Mouse (Mus musculus): Measurements from ENCODE around the gene Zfp385b. TPM values are rescaled to one million over a fixed set of nuclear protein-coding genes. Genes with fewer than 3 reads are reported as not detected.

Gene Zfp385b
- polyA plus RNA-seq, 1 experiment: 66.9 TPM

DNA sequence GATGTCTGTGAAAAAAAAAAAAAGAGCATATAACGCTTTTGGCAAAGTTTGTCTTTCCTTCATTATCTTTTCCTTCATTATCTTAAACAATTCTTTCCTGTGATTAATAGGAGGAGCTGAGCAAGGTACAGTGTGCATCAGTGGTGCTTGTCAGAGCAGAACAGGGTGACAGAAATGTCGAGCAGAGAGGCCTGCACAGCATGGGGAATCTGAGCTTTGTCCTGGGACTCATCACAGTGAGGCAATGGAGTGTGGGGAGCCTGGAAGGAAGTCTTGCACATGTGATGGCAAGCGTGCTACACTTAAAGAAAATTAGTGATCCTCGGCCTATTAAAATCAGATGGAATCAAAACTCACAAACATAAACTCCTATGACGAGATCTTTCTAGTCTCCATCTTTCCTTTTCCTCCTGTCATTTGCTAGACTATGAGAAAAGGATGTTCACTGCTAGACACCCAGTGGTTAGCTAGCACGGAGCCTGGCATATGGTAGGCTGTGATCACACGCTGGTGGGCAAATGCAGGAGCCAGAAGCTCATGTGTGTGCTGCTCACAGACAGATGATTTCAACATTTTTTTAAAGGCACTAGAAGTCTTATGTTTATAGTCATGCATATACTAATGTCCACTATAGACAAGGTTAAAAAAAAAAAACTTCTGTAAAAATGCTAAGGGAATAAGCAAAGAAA lies 209.0 kb downstream of the Zfp385b start:
- TF ChIP-seq POLR2A (IDR thresholded peaks at IDR 0.05; ENCODE audit: borderline replicate concordance, insufficient read depth, low read length): no peak
- H3K27me3 ChIP-seq (ENCODE audit: control insufficient read depth, insufficient read depth, low read length): no peaks in the 10 kb centered on the region
- no peak overlapping the region for H3K27ac ChIP-seq (ENCODE audit: insufficient read depth, low read length)
- 42% methylated on average over 7 of the region's 7 CpGs for WGBS
- no peak overlapping the region for H3K4me3 ChIP-seq (replicated peaks; ENCODE audit: insufficient read depth, low read depth, low read length)
- H3K4me1 ChIP-seq (ENCODE audit: control insufficient read depth, insufficient read depth, low read length): peaks cover 10% of the 10 kb centered on the region
- DNase-seq: peak in 1 of 2 experiments; percentile 31

DNA sequence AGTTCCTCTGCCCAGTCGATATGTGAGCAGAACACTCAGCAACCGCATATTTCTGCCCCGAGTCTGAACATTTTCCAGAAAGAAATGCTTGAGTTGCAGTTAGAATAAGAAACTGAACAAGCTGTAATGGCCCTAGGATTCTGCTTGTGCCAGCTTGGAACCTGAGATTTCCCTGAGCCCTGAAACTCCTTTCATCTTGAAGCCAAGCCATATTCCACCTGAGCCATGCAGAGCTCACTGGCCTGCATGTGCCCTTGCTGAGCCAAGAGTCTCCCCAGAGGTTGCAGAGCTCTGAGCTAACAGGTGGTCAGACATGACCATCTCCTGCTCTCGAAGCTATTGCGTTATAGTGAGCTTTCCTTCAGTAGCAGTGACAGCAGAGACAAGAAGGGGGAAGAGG lies 210.0 kb downstream of the Zfp385b start:
- WGBS: 27% methylated on average over 5 of the region's 5 CpGs
- no peak overlapping the region for H3K27ac ChIP-seq (ENCODE audit: insufficient read depth, low read length)
- H3K4me1 ChIP-seq (ENCODE audit: control insufficient read depth, insufficient read depth, low read length): peaks cover 10% of the 10 kb centered on the region
- no peaks in the 10 kb centered on the region for H3K27me3 ChIP-seq (ENCODE audit: control insufficient read depth, insufficient read depth, low read length)
- no peak overlapping the region for H3K4me3 ChIP-seq (replicated peaks; ENCODE audit: insufficient read depth, low read depth, low read length)
- DNase-seq: peak in 1 of 2 experiments; percentile 45
- TF ChIP-seq POLR2A (IDR thresholded peaks at IDR 0.05; ENCODE audit: borderline replicate concordance, insufficient read depth, low read length): no peak
- no peak for TF ChIP-seq CTCF (IDR thresholded peaks at IDR 0.05; ENCODE audit: borderline replicate concordance, insufficient read depth, low read depth, low read length)

DNA sequence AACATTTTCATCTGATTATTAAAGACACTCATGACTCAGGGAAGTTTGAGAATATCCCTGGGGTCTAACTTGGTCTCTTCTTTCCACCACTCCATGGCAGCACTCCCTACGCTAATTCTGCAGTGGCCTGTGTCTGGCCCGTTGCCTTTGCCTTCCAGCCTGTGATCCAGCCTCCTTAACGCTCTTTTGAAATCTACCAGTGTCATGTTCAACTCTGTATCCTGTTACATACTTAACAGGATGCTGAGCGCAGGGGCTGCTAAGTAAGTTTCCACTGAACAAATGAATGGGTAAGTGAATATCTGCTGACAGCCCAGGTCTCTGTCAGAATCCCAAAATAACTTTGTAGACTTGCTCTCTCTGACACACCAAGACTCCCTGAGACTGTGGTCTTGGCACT lies 210.8 kb downstream of the Zfp385b start:
- 59% methylated on average over 4 of the region's 4 CpGs for WGBS
- no peak overlapping the region for H3K27ac ChIP-seq (ENCODE audit: insufficient read depth, low read length)
- H3K4me1 ChIP-seq (ENCODE audit: control insufficient read depth, insufficient read depth, low read length): peaks cover 10% of the 10 kb centered on the region
- H3K27me3 ChIP-seq (ENCODE audit: control insufficient read depth, insufficient read depth, low read length): no peaks in the 10 kb centered on the region
- DNase-seq: no peak
- H3K4me3 ChIP-seq (replicated peaks; ENCODE audit: insufficient read depth, low read depth, low read length): no peak overlapping the region
- TF ChIP-seq POLR2A (IDR thresholded peaks at IDR 0.05; ENCODE audit: borderline replicate concordance, insufficient read depth, low read length) (no peak), CTCF (IDR thresholded peaks at IDR 0.05; ENCODE audit: borderline replicate concordance, insufficient read depth, low read depth, low read length) (no peak)

DNA sequence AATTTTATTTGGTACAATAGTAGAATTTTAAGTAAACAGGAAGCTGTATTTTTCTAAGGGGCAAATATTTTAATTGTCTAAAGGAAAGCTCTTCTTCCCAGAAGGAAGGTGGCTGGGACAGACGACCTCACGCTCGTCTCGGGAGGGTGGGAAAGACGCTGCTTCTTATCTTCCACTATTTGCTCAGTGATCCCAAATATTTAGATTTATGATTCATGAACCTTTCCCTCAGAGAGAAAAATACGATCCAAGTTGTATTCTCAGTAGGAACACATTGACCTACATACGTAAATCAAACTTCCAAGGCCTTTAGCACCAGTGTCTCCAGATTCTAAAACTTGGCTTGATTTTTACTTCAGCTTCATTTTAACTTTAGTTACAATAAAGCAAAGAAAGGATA lies 226.0 kb downstream of the Zfp385b start:
- TF ChIP-seq CTCF (IDR thresholded peaks at IDR 0.05; ENCODE audit: borderline replicate concordance, insufficient read depth, low read depth, low read length) (no peak), POLR2A (IDR thresholded peaks at IDR 0.05; ENCODE audit: borderline replicate concordance, insufficient read depth, low read length) (no peak)
- no peak overlapping the region for H3K4me3 ChIP-seq (replicated peaks; ENCODE audit: insufficient read depth, low read depth, low read length)
- H3K27me3 ChIP-seq (ENCODE audit: control insufficient read depth, insufficient read depth, low read length): no peaks in the 10 kb centered on the region
- H3K4me1 ChIP-seq (ENCODE audit: control insufficient read depth, insufficient read depth, low read length): peaks cover 5% of the 10 kb centered on the region; the same call in 1 of the 2 replicates
- 63% methylated on average over 7 of the region's 7 CpGs for WGBS
- no peak overlapping the region for H3K27ac ChIP-seq (ENCODE audit: insufficient read depth, low read length)
- DNase-seq: no peak

DNA sequence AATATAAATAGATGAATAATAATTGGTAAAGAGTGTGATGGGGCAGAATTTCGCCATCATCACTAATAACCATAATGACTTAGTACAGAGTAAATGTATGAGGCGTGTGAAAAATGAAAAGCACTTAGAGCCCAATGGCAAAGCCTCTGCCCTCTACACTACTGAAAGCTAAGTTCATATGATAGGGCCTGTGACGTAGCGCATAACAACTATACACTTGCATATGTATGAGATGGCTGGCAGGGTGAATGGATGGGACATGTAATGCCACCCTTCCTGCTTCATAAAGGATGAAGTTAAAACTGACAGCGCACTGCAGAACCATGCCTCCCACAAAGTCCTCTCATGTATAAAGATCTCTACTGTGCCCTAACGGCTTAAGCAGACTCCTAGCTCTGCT lies 226.9 kb downstream of the Zfp385b start:
- no peak for DNase-seq
- no peak overlapping the region for H3K4me3 ChIP-seq (replicated peaks; ENCODE audit: insufficient read depth, low read depth, low read length)
- H3K27me3 ChIP-seq (ENCODE audit: control insufficient read depth, insufficient read depth, low read length): no peaks in the 10 kb centered on the region
- peaks cover 6% of the 10 kb centered on the region; the same call in 1 of the 2 replicates for H3K4me1 ChIP-seq (ENCODE audit: control insufficient read depth, insufficient read depth, low read length)
- WGBS: 94% methylated on average over 6 of the region's 6 CpGs
- TF ChIP-seq CTCF (IDR thresholded peaks at IDR 0.05; ENCODE audit: borderline replicate concordance, insufficient read depth, low read depth, low read length) (no peak), POLR2A (IDR thresholded peaks at IDR 0.05; ENCODE audit: borderline replicate concordance, insufficient read depth, low read length) (no peak)
- H3K27ac ChIP-seq (ENCODE audit: insufficient read depth, low read length): no peak overlapping the region

DNA sequence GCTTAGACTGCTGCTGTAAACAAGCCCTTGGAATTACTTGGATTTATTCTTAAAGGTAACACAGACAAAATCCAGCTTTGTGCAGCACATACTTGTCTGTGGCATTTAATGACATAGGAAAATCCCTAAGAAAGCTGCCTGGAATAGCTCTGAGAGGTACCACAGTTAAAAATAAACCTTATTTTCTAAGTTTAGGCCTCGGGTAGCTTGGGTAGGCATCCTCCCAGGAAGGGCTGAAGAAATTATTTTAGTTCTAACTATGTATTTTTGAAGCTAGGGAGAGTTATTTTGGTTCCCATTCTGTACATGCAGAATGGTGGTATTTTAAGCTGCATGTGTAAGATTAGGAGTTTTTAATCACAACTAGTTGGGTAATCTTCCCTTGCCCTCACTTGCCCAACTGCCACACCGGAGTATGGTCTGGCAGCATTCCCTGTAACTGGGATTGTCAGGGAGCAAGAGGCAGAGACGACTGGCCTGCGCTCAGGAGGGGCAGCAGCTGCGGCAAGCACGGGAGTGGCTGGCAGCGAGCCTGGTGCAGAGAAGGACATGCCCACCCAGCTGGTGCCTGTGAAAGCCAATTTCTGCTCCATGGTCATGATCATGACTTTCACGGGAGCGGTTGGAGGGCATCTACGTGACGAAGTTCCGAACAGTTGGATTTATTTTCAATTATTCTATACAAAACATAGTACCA lies 230.1 kb downstream of the Zfp385b start:
- H3K4me3 ChIP-seq (replicated peaks; ENCODE audit: insufficient read depth, low read depth, low read length): no peak overlapping the region
- H3K4me1 ChIP-seq (ENCODE audit: control insufficient read depth, insufficient read depth, low read length): peaks cover 3% of the 10 kb centered on the region; the same call in 1 of the 2 replicates

DNA sequence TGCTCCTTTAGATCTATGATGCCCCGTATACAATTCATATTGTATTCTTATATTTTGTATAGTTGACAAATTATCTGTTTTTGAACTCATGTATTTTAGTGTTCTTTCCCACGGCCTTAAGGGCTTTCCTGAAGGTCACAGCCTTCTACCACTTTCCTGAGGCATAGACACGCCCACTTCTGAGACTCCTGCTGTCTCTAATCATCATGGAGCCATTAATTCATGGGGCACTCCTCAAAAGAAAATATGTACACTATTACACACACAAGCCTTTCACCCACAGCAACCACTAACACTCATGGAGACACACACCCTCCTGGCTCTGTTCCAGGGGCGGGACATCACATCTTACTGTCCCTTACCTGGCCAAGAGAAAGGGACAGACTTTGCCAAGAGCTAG lies 232.1 kb downstream of the Zfp385b start:
- TF ChIP-seq CTCF (IDR thresholded peaks at IDR 0.05; ENCODE audit: borderline replicate concordance, insufficient read depth, low read depth, low read length) (no peak), POLR2A (IDR thresholded peaks at IDR 0.05; ENCODE audit: borderline replicate concordance, insufficient read depth, low read length) (no peak)
- Histone ChIP-seq H3K27ac (ENCODE audit: insufficient read depth, low read length) (no peak overlapping the region), H3K27me3 (ENCODE audit: control insufficient read depth, insufficient read depth, low read length) (no peaks in the 10 kb centered on the region), H3K4me3 (replicated peaks; ENCODE audit: insufficient read depth, low read depth, low read length) (no peak overlapping the region), H3K4me1 (ENCODE audit: control insufficient read depth, insufficient read depth, low read length) (peaks cover 15% of the 10 kb centered on the region; the same call in 1 of the 2 replicates)
- WGBS: 79% methylated on average over 4 of the region's 4 CpGs
- no peak for DNase-seq

More for the DNA sequence above, 230.1 kb downstream of the Zfp385b start:
- 6% methylated on average over 12 of the region's 12 CpGs for WGBS
- peak; percentile 86 to 91 for DNase-seq
- Histone ChIP-seq H3K27me3 (ENCODE audit: control insufficient read depth, insufficient read depth, low read length) (no peaks in the 10 kb centered on the region), H3K27ac (ENCODE audit: insufficient read depth, low read length) (no peak overlapping the region)
- TF ChIP-seq POLR2A (IDR thresholded peaks at IDR 0.05; ENCODE audit: borderline replicate concordance, insufficient read depth, low read length): no peak
- no peak for TF ChIP-seq CTCF (IDR thresholded peaks at IDR 0.05; ENCODE audit: borderline replicate concordance, insufficient read depth, low read depth, low read length)

All from cerebellum, adult 2 months (tissue).